Mouse (Mus musculus) kidney, postnatal 10 days (tissue): ENCODE results near the gene Invs.
A peak's percentile ranks its signal among the peaks of the same experiment; 100 is the strongest.

Experiments used
- DNase-seq: peaks from one replicate; pipeline ENCODE4 v3.0.0; 2021; ENCODE audit warnings: mixed read lengths

Invs gene

GRCm38 (mm10) chr4:48470977-48471376, 191.4 kb downstream of the Invs start:
- no peak for DNase-seq

DNA sequence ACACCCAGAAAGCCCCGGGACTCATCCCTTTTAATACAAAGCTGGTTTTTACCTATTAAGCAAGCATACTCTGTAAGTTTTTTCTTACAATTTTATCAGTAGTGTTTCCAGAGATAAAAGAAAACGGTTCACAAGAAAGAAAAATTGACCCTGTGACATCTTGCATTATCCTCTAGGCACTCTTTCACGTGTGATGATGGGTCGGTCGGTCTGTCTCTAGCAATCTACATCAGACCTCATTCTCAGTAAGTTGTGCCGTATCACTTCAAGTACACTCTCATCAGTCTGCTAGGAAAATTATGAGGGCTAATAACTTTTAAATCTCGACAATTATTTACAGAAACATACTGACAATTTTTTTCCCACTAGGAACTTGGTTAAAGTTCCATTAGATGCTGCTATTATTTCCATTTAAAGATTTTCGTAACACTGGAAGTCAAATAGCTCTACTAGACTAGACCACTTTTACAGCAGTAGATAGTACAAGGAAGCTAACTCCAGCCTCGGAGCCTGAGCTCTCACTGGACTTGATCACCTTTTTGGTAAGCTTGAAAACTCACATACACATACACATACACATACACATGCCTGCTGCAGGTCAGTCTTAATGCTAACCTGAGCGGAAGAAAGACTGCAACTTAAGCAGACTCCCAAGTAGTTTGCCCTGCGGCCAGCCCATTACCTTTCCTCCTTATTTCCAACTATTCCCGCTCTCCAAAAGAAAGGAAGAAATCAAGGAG, 192.7 kb downstream of the Invs start:
- peak; percentile 14 for DNase-seq

- peak; percentile 95 for DNase-seq
These were observed 193.5 kb downstream of the Invs start, which contains the start of gene Tex10 for GRCm38 (mm10) chr4:48472792-48473650. TSS of gene Tex10 (minus strand) at chr4:48473459.

GRCm38 (mm10) chr4:48473651-48474011, 194.1 kb downstream of the Invs start:
- no peak for DNase-seq

GRCm38 (mm10) chr4:48481287-48481686, 201.7 kb downstream of the Invs start:
- peak; percentile 57 for DNase-seq
